Comparison of ENCODE assay signal across 19 mouse cellular contexts in genomic region chr6:137532758-137533157, GRCm38 (mm10).
A peak's percentile ranks its signal among the peaks of the same experiment; 100 is the strongest.
DNase-seq lines count a peak whose midpoint lies in the region; ATAC-seq and TF ChIP-seq lines count a peak whose summit lies in the region.
"Had no signal": no experiment of that assay in that cellular context is flagged by ENCODE, and none has a peak within 500 bp of the region (broad histone marks: within the 10 kb centered on the region; RNA-seq: fewer than 3 reads in every experiment).

No protein-coding gene starts in this region.

- ATAC-seq in midbrain, embryonic 11.5 days (ENCODE audit: low FRiP score) = no peak
- no peak for ATAC-seq in midbrain, postnatal 0 days (ENCODE audit: low FRiP score)
- ATAC-seq: activated CD4-positive, CD25-positive, alpha-beta regulatory T cell, adult 4 months; CD4-positive, CD25-positive, alpha-beta regulatory T cell, adult 4 months; Patski had no signal

- DNase-seq in heart, adult 11 months = peak; percentile 63
- DNase-seq in heart, postnatal 4 days = no peak
- peak; percentile 66 for DNase-seq in midbrain, embryonic 11.5 days (ENCODE audit: low spot score, missing footprints)
- no peak for DNase-seq in midbrain, postnatal 0 days (ENCODE audit: low spot score)
- DNase-seq: adrenal gland, adult 2 months; adrenal gland, adult 8-10 months; adrenal gland, postnatal 10 days; adrenal gland, postnatal 14 days; adrenal gland, postnatal 25 days; adrenal gland, postnatal 36 days; B cell, adult 2 months; cerebellum, adult 11 months; cerebellum, adult 11-12 months; cerebellum, adult 18-20 months had no signal

- H3K4me1 ChIP-seq in midbrain, embryonic 11.5 days (ENCODE audit: control insufficient read depth, insufficient read depth, low read length) = no peaks in the 10 kb centered on the region
- no peaks in the 10 kb centered on the region; the same call in 1 of the 2 replicates for H3K4me1 ChIP-seq in midbrain, postnatal 0 days (ENCODE audit: insufficient read depth, low read length)

- H3K27me3 ChIP-seq in midbrain, embryonic 11.5 days (ENCODE audit: control insufficient read depth, insufficient read depth, low read length) = no peaks in the 10 kb centered on the region
- no peaks in the 10 kb centered on the region for H3K27me3 ChIP-seq in midbrain, postnatal 0 days (ENCODE audit: insufficient read depth, low read length)
- H3K27me3 ChIP-seq: CH12.LX, Patski had no signal

- WGBS in midbrain, embryonic 11.5 days = 90% methylated on average over 8 of the region's 8 CpGs
- 91% methylated on average over 8 of the region's 8 CpGs for WGBS in midbrain, postnatal 0 days

- no peak overlapping the region for H3K27ac ChIP-seq in midbrain, embryonic 11.5 days (ENCODE audit: low read depth, low read length)
- no peak overlapping the region for H3K27ac ChIP-seq in midbrain, postnatal 0 days (ENCODE audit: low read depth, low read length)

- H3K9ac ChIP-seq in midbrain, embryonic 11.5 days (ENCODE audit: low read length) = no peak overlapping the region
- no peak overlapping the region for H3K9ac ChIP-seq in midbrain, postnatal 0 days (replicated peaks; ENCODE audit: low read length, poor library complexity, severe bottlenecking)

- no peaks in the 10 kb centered on the region for H3K36me3 ChIP-seq in midbrain, embryonic 11.5 days (ENCODE audit: control insufficient read depth, insufficient read depth, low read length)
- H3K36me3 ChIP-seq in midbrain, postnatal 0 days (ENCODE audit: insufficient read depth, low read length) = peaks cover 5% of the 10 kb centered on the region; the same call in 1 of the 2 replicates
- H3K36me3 ChIP-seq: G1E had no signal

- H3K9me3 ChIP-seq in midbrain, embryonic 11.5 days (ENCODE audit: control insufficient read depth, low read length) = no peaks in the 10 kb centered on the region; the same call in 1 of the 2 replicates
- no peaks in the 10 kb centered on the region for H3K9me3 ChIP-seq in midbrain, postnatal 0 days (ENCODE audit: low read length)

- H3K4me3 ChIP-seq in midbrain, embryonic 11.5 days (ENCODE audit: low read depth, low read length) = no peak overlapping the region
- no peak overlapping the region for H3K4me3 ChIP-seq in midbrain, postnatal 0 days (ENCODE audit: low read depth, low read length)

- no peak for TF ChIP-seq CTCF in midbrain, postnatal 0 days (IDR thresholded peaks at IDR 0.05)

- no peak overlapping the region for H3K4me2 ChIP-seq in midbrain, embryonic 11.5 days
- no peak overlapping the region for H3K4me2 ChIP-seq in midbrain, postnatal 0 days (ENCODE audit: low read depth, low read length, poor library complexity, severe bottlenecking)

Comparison
In these comparisons a context has a peak if more than half of its experiments do, and no peak if none do; other contexts are left out.
1. DNase-seq: peak in heart, adult 11 months (single experiment) and midbrain, embryonic 11.5 days (single experiment); none in heart, postnatal 4 days (single experiment) and midbrain, postnatal 0 days (single experiment).